Mouse (Mus musculus) midbrain, embryonic 12.5 days (tissue): Measurements from ENCODE around the gene Gm21767. TPM values are rescaled to one million over a fixed set of nuclear protein-coding genes. Genes with fewer than 3 reads are reported as not detected.
"Not testable (repeated sequence)": the region's sequence is repeated elsewhere in the genome, so short reads cannot be mapped to it uniquely, and the experiment has no call there.

ENCODE experiments used
- ATAC-seq: fragments of 200-750 bp; cut with Nextera tagmentation; 2 replicates; pipeline ENCODE4 v1.8.0; 2017; ENCODE audit warnings: low read depth, moderate TSS enrichment, moderate library complexity; ENCODE audit not compliant: low FRiP score
- H3K27ac ChIP-seq: fragments of 300-500 bp; sonication (generic); replicated peaks from 2 replicates; pipeline ENCODE4 v1.5.1; 2016; ENCODE audit warnings: mild to moderate bottlenecking
- H3K27me3 ChIP-seq: fragments of 300-500 bp; sonication (generic); 2 replicates; pipeline ENCODE4 v1.6.1; 2016; ENCODE audit warnings: mild to moderate bottlenecking
- H3K36me3 ChIP-seq: fragments of 300-500 bp; sonication (generic); 2 replicates; pipeline ENCODE4 v1.6.1; 2016
- H3K4me1 ChIP-seq: fragments of 300-500 bp; sonication (generic); 2 replicates; pipeline ENCODE4 v1.6.1; 2016
- H3K4me2 ChIP-seq: fragments of 300-500 bp; sonication (generic); replicated peaks from 2 replicates; pipeline ENCODE4 v1.6.1; 2016; ENCODE audit warnings: mild to moderate bottlenecking, moderate library complexity
- H3K4me3 ChIP-seq: fragments of 300-500 bp; sonication (generic); 2 replicates; pipeline ENCODE4 v1.5.1; 2016; ENCODE audit warnings: mild to moderate bottlenecking
- H3K9ac ChIP-seq: fragments of 300-500 bp; sonication (generic); replicated peaks from 2 replicates; pipeline ENCODE4 v1.6.1; 2016; ENCODE audit warnings: mild to moderate bottlenecking, moderate library complexity
- H3K9me3 ChIP-seq: fragments of 300-500 bp; sonication (generic); 2 replicates; pipeline ENCODE4 v1.6.1; 2016; ENCODE audit warnings: mild to moderate bottlenecking
- WGBS: fragments of 180-500 bp; shearing (Covaris S2); methylation state at CpG from one replicate; pipeline ENCODE4 v1.1.7; 2016; 5-methylcytosine and 5-hydroxymethylcytosine counted together
- polyA plus RNA-seq: library from polyadenylated mRNA; unstranded; fragments of >200 nt; fragmentation: Nextera tagmentation; extraction: Ambion mirVana; gene quantifications from 2 replicates; pipeline ENCODE4 v1.2.1, GENCODE M21; 2016

Gene Gm21767
- not detected in 2 replicates for polyA plus RNA-seq

DNA sequence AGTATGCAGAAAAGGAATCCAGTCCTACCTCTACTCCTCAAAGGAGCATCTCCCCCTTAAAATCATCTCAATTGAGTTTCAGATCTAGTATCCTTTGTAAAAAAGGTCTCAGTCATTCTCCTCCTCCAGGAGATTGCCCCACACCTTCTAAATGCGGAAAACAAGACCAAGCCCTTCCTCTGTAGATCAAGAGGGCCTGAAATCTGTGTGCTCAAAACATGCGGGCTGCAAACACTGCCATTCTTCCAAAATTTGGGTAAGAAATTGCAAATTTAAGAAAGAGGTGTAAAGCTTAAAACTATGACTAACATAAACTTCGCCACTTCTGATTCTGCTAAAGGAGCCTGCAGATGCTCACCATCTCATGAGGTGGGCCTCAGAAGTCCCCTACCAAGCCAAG is at the start of gene Gm21767:
Gene Gm21767, plus strand, starts transcription at position 301 of the 400 bp plus-strand sequence.
- WGBS: no CpG with 5 or more reads among the region's 3 CpGs

More for the DNA sequence above, at the start of gene Gm21767:
- not testable (repeated sequence) for H3K36me3 ChIP-seq, H3K27ac ChIP-seq, H3K4me2 ChIP-seq, H3K4me3 ChIP-seq, H3K9ac ChIP-seq, H3K27me3 ChIP-seq, ATAC-seq, H3K4me1 ChIP-seq, H3K9me3 ChIP-seq
